Mouse (Mus musculus) bone marrow, adult 2 months (tissue): Measurements from ENCODE around the gene Rgl1.

ENCODE experiments used
- CTCF ChIP-seq: fragments of 200-500 bp; IDR thresholded peaks from 2 replicates; pipeline ENCODE4 v1.5.1; 2011; ENCODE audit warnings: low read length, control low read depth; ENCODE audit not compliant: control insufficient read depth, insufficient read depth
- POLR2A ChIP-seq: fragments of 200-500 bp; IDR thresholded peaks from 2 replicates; pipeline ENCODE4 v1.6.1; 2011; ENCODE audit warnings: low read depth, mild to moderate bottlenecking, control low read depth, low read length, borderline replicate concordance; ENCODE audit not compliant: control insufficient read depth

DNA sequence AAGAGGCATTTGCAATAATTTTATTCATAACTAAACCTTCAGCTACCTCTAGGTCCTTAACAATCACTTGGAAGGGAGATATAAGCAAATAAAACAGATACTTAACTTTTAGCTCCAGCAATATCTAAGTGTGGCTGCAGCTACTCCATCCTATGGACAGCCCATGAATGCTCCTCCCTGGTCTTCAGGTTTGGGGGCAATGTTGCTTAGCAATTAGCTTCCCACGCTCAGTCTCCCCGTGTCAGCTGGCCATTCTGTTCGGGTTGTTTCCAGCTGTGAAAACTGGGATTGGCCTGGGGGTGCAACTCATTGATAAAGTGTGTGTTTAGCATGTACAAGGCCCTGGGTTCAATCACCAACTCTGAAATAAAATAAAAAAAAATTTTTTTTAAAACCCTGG lies 136.4 kb downstream of the Rgl1 start:
- TF ChIP-seq CTCF: no peak
- no peak for TF ChIP-seq POLR2A
